In the genomic region with DNA sequence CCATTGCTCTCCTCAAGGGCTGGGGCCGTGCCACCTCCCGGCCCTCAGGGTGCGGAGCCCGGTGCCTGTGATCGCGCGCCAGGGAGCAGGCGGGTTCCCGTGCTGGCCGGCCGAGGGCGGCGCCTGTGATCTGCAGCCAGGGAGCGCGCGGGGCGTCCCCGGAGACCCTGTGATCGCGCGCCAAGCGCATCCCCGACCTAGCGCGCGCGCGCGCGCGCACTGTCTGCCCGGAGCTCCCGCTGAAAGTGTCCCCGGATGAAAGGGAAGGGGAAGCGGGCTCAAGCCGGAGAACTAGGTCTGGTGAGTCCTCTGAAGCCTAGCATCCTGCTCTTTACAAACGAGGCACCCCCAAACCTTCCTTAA, we compare ENCODE assay signal across 8 mouse cellular contexts.
A peak's percentile ranks its signal among the peaks of the same experiment; 100 is the strongest.
DNase-seq lines count a peak whose midpoint lies in the region; ATAC-seq lines count a peak whose summit lies in the region.

No protein-coding gene starts in this region.

- peak; percentile 12 to 30 for DNase-seq in left cerebral cortex, adult 18-20 months (ENCODE audit: low spot score in 2 of 2)
- no peak for DNase-seq in left cerebral cortex, adult 8-10 months (ENCODE audit: low spot score in 2 of 2)
- peak; percentile 73 for DNase-seq in embryonic facial prominence, embryonic 11.5 days (ENCODE audit: low spot score)
- DNase-seq in heart, postnatal 4 days: peak; percentile 29
- DNase-seq in neural tube, embryonic 10.5 days (ENCODE audit: extremely low spot score, low spot score): peak; percentile 78
- no peak for DNase-seq in urinary bladder, adult 18-20 months (ENCODE audit: low spot score in 2 of 2)

- 0% methylated on average over 37 of the region's 37 CpGs for WGBS in embryonic facial prominence, embryonic 11.5 days
- under 1% methylated on average over 37 of the region's 37 CpGs for WGBS in limb, embryonic 12.5 days

- peak overlapping the region; percentile 47 for H3K4me3 ChIP-seq in embryonic facial prominence, embryonic 11.5 days (ENCODE audit: low read depth, low read length)
- H3K4me3 ChIP-seq in limb, embryonic 12.5 days (replicated peaks): peak overlapping the region; percentile 56

- H3K27ac ChIP-seq in embryonic facial prominence, embryonic 11.5 days (replicated peaks; ENCODE audit: low read depth, low read length): no peak overlapping the region
- H3K27ac ChIP-seq in limb, embryonic 12.5 days: no peak overlapping the region

- H3K27me3 ChIP-seq in embryonic facial prominence, embryonic 11.5 days (ENCODE audit: control insufficient read depth, insufficient read depth, low read length): peaks cover 15% of the 10 kb centered on the region
- peaks cover 55% of the 10 kb centered on the region for H3K27me3 ChIP-seq in limb, embryonic 12.5 days

- H3K9ac ChIP-seq in embryonic facial prominence, embryonic 11.5 days (replicated peaks; ENCODE audit: low read length): peak overlapping the region; percentile 51
- H3K9ac ChIP-seq in limb, embryonic 12.5 days (replicated peaks): peak overlapping the region; percentile 48

- no peaks in the 10 kb centered on the region for H3K36me3 ChIP-seq in embryonic facial prominence, embryonic 11.5 days (replicated peaks; ENCODE audit: control insufficient read depth, insufficient read depth, low read depth, low read length)
- no peaks in the 10 kb centered on the region for H3K36me3 ChIP-seq in limb, embryonic 12.5 days

- H3K4me1 ChIP-seq in embryonic facial prominence, embryonic 11.5 days (ENCODE audit: control insufficient read depth, insufficient read depth, low read length): no peaks in the 10 kb centered on the region; the same call in 1 of the 2 replicates
- 0 out of 2 replicates have a peak, but pooled peaks cover 5% of the 10 kb centered on the region for H3K4me1 ChIP-seq in limb, embryonic 12.5 days (replicated peaks)

- ATAC-seq in embryonic facial prominence, embryonic 11.5 days (replicated peaks; ENCODE audit: insufficient number of reproducible peaks, low FRiP score, low TSS enrichment, low read depth): peak; percentile 71; the same call in 1 of the 2 replicates
- ATAC-seq in limb, embryonic 12.5 days (ENCODE audit: insufficient number of reproducible peaks, insufficient read depth, low FRiP score, low TSS enrichment, low read depth): no peak
- ATAC-seq in monocyte, adult 5-6 weeks (replicated peaks; ENCODE audit: insufficient number of reproducible peaks, low FRiP score, low TSS enrichment, poor library complexity, severe bottlenecking): no peak

- no peaks in the 10 kb centered on the region for H3K9me3 ChIP-seq in embryonic facial prominence, embryonic 11.5 days (replicated peaks; ENCODE audit: control insufficient read depth, low read length)
- H3K9me3 ChIP-seq in limb, embryonic 12.5 days: peaks cover 5% of the 10 kb centered on the region; the same call in 1 of the 2 replicates

- H3K4me2 ChIP-seq in embryonic facial prominence, embryonic 11.5 days (ENCODE audit: low read depth, low read length): peak overlapping the region; percentile 86
- H3K4me2 ChIP-seq in limb, embryonic 12.5 days: peak overlapping the region; percentile 97

Comparison
In these comparisons a context has a peak if more than half of its experiments do, and no peak if none do; other contexts are left out.
1. DNase-seq: peak in left cerebral cortex, adult 18-20 months (2 of 2), embryonic facial prominence, embryonic 11.5 days (single experiment), heart, postnatal 4 days (single experiment) and neural tube, embryonic 10.5 days (single experiment); none in left cerebral cortex, adult 8-10 months (0 of 2) and urinary bladder, adult 18-20 months (0 of 2).